8 mouse cellular contexts compared by ENCODE assay signal in genomic region chr14:25457434-25457957, GRCm38 (mm10). TPM values are rescaled to one million over a fixed set of nuclear protein-coding genes. Genes with fewer than 3 reads are reported as not detected.
A peak's percentile ranks its signal among the peaks of the same experiment; 100 is the strongest.
DNase-seq lines count a peak whose midpoint lies in the region; ATAC-seq and TF ChIP-seq lines count a peak whose summit lies in the region.

No protein-coding gene starts in this region.

- peak overlapping the region; percentile 94 for H3K4me2 ChIP-seq in intestine, embryonic 14.5 days (ENCODE audit: low read length)

- WGBS in intestine, embryonic 14.5 days: under 1% methylated on average over 51 of the region's 52 CpGs

- peak overlapping the region; percentile 96 for H3K9ac ChIP-seq in intestine, embryonic 14.5 days (ENCODE audit: low read length)

- no peak for TF ChIP-seq POLR2A in cortical plate, adult 2 months (IDR thresholded peaks at IDR 0.05; ENCODE audit: extremely low read depth, insufficient read depth, low read length)

- no peaks in the 10 kb centered on the region for H3K27me3 ChIP-seq in intestine, embryonic 14.5 days (replicated peaks; ENCODE audit: control insufficient read depth, insufficient read depth, low read length)

- peaks cover 2% of the 10 kb centered on the region; the same call in 1 of the 2 replicates for H3K4me1 ChIP-seq in cortical plate, adult 2 months (ENCODE audit: control insufficient read depth, insufficient read depth, low read length)
- H3K4me1 ChIP-seq in intestine, embryonic 14.5 days (replicated peaks; ENCODE audit: control insufficient read depth, insufficient read depth, low read length): peaks cover 39% of the 10 kb centered on the region

- ATAC-seq in intestine, embryonic 14.5 days (replicated peaks; ENCODE audit: low FRiP score, low TSS enrichment, low read depth): peak; percentile 80
- peak; percentile 58 for ATAC-seq in megakaryocyte progenitor cell, adult 5-6 weeks (replicated peaks; ENCODE audit: poor library complexity)

- peak; percentile 98 for DNase-seq in ZHBTc4 (ENCODE audit: low read depth, low spot score)
- peak; percentile 96 for DNase-seq in gastrocnemius, postnatal 25 days
- DNase-seq in intestine, embryonic 14.5 days (ENCODE audit: low spot score): peak; percentile 99
- peak; percentile 90 to 97 for DNase-seq in left cerebral cortex, postnatal 10 days (ENCODE audit: extremely low spot score in 1 of 2, low spot score in 2 of 2)
- DNase-seq in right cerebral cortex, postnatal 10 days (ENCODE audit: low spot score in 2 of 2): peak; percentile 94 to 96
- DNase-seq in urinary bladder, postnatal 14 days (ENCODE audit: low spot score): peak; percentile 97

- no peaks in the 10 kb centered on the region for H3K36me3 ChIP-seq in intestine, embryonic 14.5 days (ENCODE audit: control insufficient read depth, insufficient read depth, low read length)

- intact Hi-C loops in left cerebral cortex, postnatal 10 days (cut with DNase I): loop anchor here (5.0 to 10.0 kb wide), 5 partner anchors 65 to 413 kb away; no protein-coding TSS in a partner anchor

- peak overlapping the region; percentile 61; the same call in 1 of the 2 replicates for H3K27ac ChIP-seq in cortical plate, adult 2 months (ENCODE audit: insufficient read depth, low read length)
- H3K27ac ChIP-seq in intestine, embryonic 14.5 days (ENCODE audit: low read depth): peak overlapping the region; percentile 100

- TF ChIP-seq CTCF in cortical plate, adult 2 months (IDR thresholded peaks at IDR 0.05; ENCODE audit: extremely low read depth, insufficient read depth, low read length): no peak

- H3K9me3 ChIP-seq in intestine, embryonic 14.5 days (ENCODE audit: control insufficient read depth, low read length): no peaks in the 10 kb centered on the region

- peak overlapping the region; percentile 51 for H3K4me3 ChIP-seq in cortical plate, adult 2 months (ENCODE audit: insufficient read depth, low read length)
- peak overlapping the region; percentile 94 for H3K4me3 ChIP-seq in intestine, embryonic 14.5 days (ENCODE audit: low read depth, low read length)

RNA-seq across cellular contexts. Expression of gene Zmiz1, which starts 1.5 kb away (rescaled TPM):
- polyA plus RNA-seq in cortical plate, adult 2 months (2012; rRNA removed): 33.5 and 36.9 TPM in 2 replicates
- total RNA-seq in gastrocnemius, postnatal 25 days (2021): 10 to 100 TPM; 26.4 to 29.8 TPM
- 37.4 and 39.0 TPM in 2 replicates for polyA plus RNA-seq in intestine, embryonic 14.5 days (2014; fragmentation: Nextera tagmentation; extraction: Ambion mirVana)
- 100 to 1,000 TPM; 105 to 106 TPM for total RNA-seq in left cerebral cortex, postnatal 10 days (2021)
- total RNA-seq in megakaryocyte progenitor cell, adult 5-6 weeks (2015): 70.0 and 79.1 TPM in 2 replicates
- total RNA-seq in megakaryocyte progenitor cell, adult 5-6 weeks (2017): 8.2 and 9.3 TPM in 2 replicates

Comparison
In these comparisons a context has a peak if more than half of its experiments do, and no peak if none do; other contexts are left out.
1. Peak in every context shown above with its lines: DNase-seq, ATAC-seq, H3K4me3 ChIP-seq and H3K27ac ChIP-seq.